Mouse (Mus musculus): ENCODE results near the gene Olfr1396.
"Not testable (repeated sequence)": the region's sequence is repeated elsewhere in the genome, so short reads cannot be mapped to it uniquely, and the experiment has no call there.

The Olfr1396 gene

GRCm38 (mm10) chr11:49090551-49090950, 24.1 kb downstream of the Olfr1396 start:
- DNase-seq (ENCODE audit: low spot score in 2 of 2): no peak

DNA sequence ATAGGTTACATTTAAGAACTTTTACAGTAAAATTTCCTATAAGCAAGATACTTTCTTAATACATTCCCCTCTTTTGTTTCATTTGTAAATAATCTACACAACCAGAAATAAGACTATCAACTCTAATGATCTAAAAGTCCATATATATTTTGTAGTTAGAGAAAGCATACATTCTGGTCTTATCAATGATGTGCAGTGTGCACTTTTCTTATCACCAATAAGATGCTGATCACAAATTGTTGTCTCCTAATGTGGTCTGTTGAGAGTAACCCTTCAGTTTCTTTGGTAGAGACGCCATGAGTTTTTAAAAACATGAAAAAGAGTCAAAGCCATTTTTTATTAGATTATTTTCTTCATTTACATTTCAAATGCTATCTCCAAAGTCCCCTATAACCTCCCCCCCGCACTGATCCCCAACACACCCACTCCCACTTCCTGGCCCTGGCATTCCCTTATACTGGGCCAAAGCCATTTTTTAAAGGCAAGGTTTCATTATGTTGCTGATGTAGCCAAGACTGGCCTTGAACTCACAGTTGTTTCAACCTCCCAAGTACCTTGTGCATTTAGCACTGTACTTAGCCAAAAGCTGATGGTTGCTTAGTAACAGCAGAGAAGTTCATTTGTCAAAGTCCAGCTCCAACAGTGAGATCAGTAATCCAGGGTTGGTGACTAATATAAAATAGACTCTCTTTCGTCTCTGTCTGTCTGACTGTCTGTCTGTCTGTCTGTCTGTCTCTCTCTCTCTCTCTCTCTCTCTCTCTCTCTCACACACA, 24.8 kb downstream of the Olfr1396 start:
- no peak for DNase-seq (ENCODE audit: low spot score in 2 of 2)

DNA sequence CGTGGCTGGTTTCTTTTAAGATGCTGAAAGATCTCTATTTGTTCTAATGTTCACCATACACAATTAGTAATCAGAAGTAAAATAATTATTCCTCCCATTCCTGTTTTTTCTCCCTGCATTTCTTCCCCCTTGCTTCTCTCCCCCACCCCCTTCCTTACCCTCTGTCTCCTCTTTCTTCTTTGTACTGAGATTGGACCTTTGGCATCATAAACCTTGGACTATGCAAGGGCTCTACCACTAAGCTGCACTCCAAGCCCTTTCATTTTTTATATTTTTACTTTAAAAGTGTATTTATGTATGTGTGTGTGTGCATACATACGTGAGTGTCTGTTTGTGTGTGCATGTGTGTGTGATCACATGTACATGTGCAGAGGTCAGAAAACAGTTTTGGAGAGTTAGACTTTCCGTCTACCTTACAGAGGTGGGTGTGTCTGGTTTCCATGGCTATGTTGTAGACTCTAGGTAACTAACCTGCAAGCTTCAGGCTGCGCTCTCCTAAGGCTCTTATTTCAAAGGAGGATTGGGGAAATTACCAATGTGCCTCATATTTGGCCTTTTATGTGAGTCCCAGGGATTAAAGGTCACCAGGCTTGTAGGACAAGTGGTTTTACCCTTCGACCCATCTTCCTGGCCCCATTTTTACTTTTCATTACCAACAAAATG, 25.6 kb downstream of the Olfr1396 start:
- DNase-seq (ENCODE audit: low spot score in 2 of 2): no peak

DNA sequence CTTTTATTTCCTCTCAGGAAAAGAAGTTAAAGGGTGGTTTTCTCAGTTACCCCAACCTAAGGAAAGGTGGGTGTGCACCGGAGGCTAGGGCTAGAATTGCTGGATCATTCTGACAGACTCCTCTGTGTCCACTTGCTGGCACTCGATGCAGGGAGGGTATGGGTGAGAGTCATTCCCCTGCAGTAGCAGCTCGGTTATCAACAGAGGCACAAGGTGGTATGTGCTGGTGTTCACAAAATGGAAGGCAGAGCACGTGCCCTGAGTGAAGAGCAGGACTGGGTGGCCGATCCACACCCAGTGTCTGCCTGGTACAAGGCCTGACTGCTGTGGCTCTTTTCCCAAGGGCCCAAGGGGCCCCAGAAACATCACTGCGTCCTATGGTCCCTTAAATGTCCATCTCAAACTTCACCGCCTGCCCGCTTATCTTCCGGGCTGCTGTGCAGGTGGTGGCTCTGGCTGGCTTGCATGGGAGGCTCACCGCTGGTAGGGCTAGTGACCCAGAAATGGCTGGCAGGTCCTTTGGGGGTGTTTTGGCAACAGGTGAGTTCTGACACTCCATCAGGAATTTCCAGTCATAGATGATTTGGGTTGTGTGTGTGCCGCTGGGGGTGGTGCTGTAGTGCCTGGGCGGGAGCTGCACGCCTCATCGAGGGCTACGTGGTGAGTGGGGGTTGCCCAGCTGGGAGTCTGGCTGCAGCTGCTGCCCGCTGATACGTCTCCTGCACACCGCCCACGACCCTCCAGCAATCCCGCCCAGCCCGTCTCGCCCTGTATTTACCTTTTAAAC, 26.7 kb downstream of the Olfr1396 start:
- no peak for DNase-seq (ENCODE audit: low spot score in 2 of 2)

- DNase-seq (ENCODE audit: low spot score in 2 of 2): no peak
Measured at GRCm38 (mm10) chr11:49086858-49087361, 27.8 kb downstream of the Olfr1396 start.

GRCm38 (mm10) chr11:49084875-49085274, 29.8 kb downstream of the Olfr1396 start:
- DNase-seq (ENCODE audit: low spot score in 2 of 2): no peak

GRCm38 (mm10) chr11:49084385-49084784, 30.3 kb downstream of the Olfr1396 start:
- DNase-seq (ENCODE audit: low spot score in 2 of 2): no peak

DNA sequence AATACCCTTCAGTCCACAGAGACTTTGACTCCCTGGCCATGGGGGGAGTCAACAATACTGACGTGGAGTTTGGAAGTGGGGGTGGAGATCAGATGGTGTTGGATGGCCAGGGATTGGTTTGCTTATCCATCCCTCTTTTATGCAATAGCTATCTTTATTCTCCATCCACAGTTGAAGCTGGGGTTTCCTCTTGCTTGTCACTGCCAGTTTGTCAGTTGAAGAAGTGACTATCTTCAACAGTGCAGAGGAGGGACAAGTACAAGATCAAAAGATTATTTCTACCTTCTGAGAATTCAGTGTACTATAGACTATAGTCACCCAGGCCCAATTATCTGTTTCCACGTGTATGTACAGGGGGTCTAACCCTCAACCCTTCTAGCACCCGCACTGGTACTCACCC, 30.9 kb downstream of the Olfr1396 start:
- no peak for DNase-seq (ENCODE audit: low spot score in 2 of 2)

DNA sequence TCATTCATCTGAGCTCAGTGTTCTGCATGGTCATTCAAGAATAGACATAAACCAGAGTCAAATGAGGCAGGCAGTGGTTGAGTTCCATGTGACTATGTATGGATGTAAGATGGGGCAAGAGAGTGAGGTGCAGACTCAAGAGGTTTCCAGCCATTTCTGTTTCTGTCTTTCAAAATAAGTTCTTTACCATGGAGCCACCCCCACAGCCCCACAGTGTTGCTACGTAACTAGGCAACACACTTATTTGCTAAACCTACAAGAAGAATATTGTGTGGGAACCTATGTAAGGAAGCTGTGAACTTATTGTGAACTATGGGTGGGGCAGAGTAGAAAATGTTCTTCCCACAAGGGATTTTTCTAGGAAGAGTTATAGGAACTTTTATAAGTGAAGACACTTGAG, 31.5 kb downstream of the Olfr1396 start:
- DNase-seq (ENCODE audit: low spot score in 2 of 2): no peak

- DNase-seq (ENCODE audit: low spot score in 2 of 2): no peak
Measured at GRCm38 (mm10) chr11:49081886-49082285, 32.8 kb downstream of the Olfr1396 start.

DNA sequence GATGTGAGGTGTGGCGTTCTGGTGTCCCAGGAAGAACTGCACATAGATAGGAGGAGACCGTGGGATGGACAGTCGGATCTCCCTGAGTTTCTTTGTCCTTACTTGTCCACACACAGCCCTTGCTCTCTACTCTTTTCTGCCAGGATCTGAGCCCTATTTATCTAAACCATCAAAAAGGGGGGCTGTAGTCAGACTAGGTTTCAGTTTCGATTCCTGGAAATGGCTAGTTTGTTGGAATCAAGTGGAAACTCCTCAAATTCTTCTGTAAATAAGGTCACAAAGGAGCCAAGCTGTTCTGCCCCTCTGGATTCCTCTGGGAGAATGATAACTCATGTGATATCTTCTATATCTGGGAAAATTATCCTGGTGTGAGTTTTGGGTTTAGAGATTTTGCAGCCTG, 33.3 kb downstream of the Olfr1396 start:
- no peak for DNase-seq (ENCODE audit: low spot score in 2 of 2)

DNA sequence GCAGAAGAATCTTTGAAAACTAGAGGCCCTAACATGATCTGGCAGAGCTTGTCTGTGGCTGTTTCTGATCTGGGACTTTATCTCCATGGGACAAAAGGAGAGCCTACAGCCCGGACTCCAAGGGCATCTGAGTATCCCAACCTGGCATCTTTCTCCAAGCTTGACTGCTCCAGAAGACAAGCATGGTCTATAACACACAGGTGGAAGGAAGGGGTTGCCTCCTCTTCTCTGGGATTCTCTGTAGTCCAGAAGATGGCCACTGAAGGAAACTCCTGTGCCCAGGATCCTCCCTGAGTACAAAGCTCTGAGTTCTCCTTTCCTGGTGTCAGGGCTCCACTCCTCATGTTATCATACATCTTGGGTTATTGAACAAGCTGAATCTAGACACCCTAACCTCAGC, 34.0 kb downstream of the Olfr1396 start:
- no peak for DNase-seq (ENCODE audit: low spot score in 2 of 2)

- DNase-seq (ENCODE audit: low spot score in 2 of 2): no peak
Measured at GRCm38 (mm10) chr11:49078719-49079118, 36.0 kb downstream of the Olfr1396 start.

DNA sequence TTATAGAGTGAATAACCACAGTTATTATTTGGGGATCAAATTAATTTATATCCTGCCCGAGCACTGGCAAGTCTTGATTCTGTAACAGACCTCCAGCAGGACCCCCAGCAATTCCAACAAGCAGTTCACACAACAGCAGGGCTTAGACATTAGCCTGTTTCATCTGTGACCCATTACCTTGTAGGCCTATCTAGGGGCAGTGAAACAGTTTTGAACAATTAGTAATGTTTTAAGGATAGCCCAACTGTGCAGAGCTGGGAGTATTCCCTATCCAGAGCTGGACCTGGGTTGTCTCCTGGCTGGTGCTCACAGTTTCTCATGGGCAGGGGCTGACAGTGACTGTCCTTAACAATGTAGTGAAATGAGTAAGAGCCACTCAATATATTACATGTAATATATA, 37.7 kb downstream of the Olfr1396 start:
- DNase-seq (ENCODE audit: low spot score in 2 of 2): no peak

- not testable (repeated sequence) for DNase-seq (ENCODE audit: low spot score in 2 of 2)
Measured at GRCm38 (mm10) chr11:49076001-49076757, 38.5 kb downstream of the Olfr1396 start, which contains the start of gene Ifi47. Ifi47 (plus strand) TSS chr11:49076587.

DNA sequence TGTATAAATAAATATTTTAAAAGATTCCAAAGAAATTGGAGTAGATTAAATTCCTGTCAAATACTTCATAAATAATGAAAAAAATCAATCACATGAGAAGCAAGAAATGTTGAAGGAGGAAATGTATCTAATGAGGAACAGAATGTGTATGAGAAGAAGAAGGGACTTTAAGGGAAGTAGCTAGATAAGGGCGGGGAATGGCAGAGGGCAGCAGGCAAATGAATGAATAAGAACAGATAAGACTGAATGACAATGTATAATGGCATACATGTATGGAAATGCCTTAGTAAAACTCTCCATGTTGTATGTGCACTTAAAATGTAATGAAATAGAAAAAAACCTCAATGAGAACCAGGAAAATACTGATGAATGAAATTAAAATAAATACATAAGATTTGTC, 46.3 kb downstream of the Olfr1396 start:
- DNase-seq (ENCODE audit: low spot score in 2 of 2): no peak

GRCm38 (mm10) chr11:49063713-49064469, 50.8 kb downstream of the Olfr1396 start, which contains the start of gene Tgtp2:
Tgtp2 (minus strand) TSS chr11:49064206.
- DNase-seq (ENCODE audit: low spot score in 2 of 2): not testable (repeated sequence)

DNA sequence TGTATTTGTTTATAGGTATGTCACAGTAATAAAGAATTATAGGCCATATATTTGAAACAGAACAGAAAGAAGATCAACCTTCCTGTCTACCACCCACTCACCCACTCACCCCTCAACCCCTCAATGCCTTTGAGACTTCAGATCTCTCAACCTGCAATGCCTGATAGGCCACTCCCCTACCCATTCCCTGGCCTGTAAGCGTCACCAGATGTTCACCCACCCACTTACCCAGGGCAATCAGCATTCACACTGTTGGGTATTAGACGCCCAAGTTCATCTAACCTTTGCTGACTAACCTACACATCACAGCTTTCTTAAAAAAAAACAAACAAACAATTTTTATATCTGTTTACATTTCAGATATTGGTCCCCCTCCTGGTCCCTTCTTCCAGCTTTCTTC, 52.8 kb downstream of the Olfr1396 start:
- DNase-seq (ENCODE audit: low spot score in 2 of 2): not testable (repeated sequence)

- not testable (repeated sequence) for DNase-seq (ENCODE audit: low spot score in 2 of 2)
Measured at GRCm38 (mm10) chr11:49060061-49060460, 54.6 kb downstream of the Olfr1396 start.

All from urinary bladder, postnatal 36 days (tissue).